Mouse (Mus musculus) induced T-regulatory cell, adult 2 months (primary cell): ENCODE results near the gene Ifna2.

Source experiments
- DNase-seq: peaks from one replicate; pipeline ENCODE4 v3.0.0-alpha.2; 2012; ENCODE audit warnings: low read depth

Gene Ifna2

GRCm38 (mm10) chr4:88683812-88684211 lies at the start of gene Ifna2:
Ifna2 (minus strand) TSS chr4:88683912.
- DNase-seq, result no peak

GRCm38 (mm10) chr4:88727324-88727723 lies 43.6 kb upstream of the Ifna2 start:
- DNase-seq, result peak; percentile 74

- DNase-seq, result no peak
Observed at GRCm38 (mm10) chr4:88726727-88727126, 43.0 kb upstream of the Ifna2 start.

GRCm38 (mm10) chr4:88723497-88724090 lies 39.9 kb upstream of the Ifna2 start:
- no peak for DNase-seq

- DNase-seq, result peak; percentile 90
Observed at GRCm38 (mm10) chr4:88721791-88722721, 38.3 kb upstream of the Ifna2 start, which contains the start of the genes Gm26566 and Klhl9. Gm26566 (plus strand) TSS chr4:88721805. Klhl9 (minus strand) TSS chr4:88722465.

GRCm38 (mm10) chr4:88718715-88719114 lies 35.0 kb upstream of the Ifna2 start:
- DNase-seq, result no peak

- DNase-seq, result no peak
Observed at GRCm38 (mm10) chr4:88715059-88715458, 31.3 kb upstream of the Ifna2 start.

- DNase-seq, result no peak
Observed at GRCm38 (mm10) chr4:88714281-88714680, 30.6 kb upstream of the Ifna2 start.

GRCm38 (mm10) chr4:88707128-88707826 lies 23.6 kb upstream of the Ifna2 start:
- no peak for DNase-seq

GRCm38 (mm10) chr4:88705924-88706323 lies 22.2 kb upstream of the Ifna2 start:
- no peak for DNase-seq

- no peak for DNase-seq
Observed at GRCm38 (mm10) chr4:88699301-88699700, 15.6 kb upstream of the Ifna2 start.

GRCm38 (mm10) chr4:88698781-88699180 lies 15.1 kb upstream of the Ifna2 start:
- DNase-seq, result no peak

GRCm38 (mm10) chr4:88697753-88698152 lies 14.0 kb upstream of the Ifna2 start:
- no peak for DNase-seq

- DNase-seq, result no peak
Observed at GRCm38 (mm10) chr4:88697108-88697507, 13.4 kb upstream of the Ifna2 start.

- DNase-seq, result peak; percentile 87
Observed at GRCm38 (mm10) chr4:88696237-88696884, 12.6 kb upstream of the Ifna2 start.

GRCm38 (mm10) chr4:88693392-88693791 lies 9.7 kb upstream of the Ifna2 start:
- DNase-seq, result peak; percentile 64

- peak; percentile 75 for DNase-seq
Observed at GRCm38 (mm10) chr4:88692537-88692936, 8.8 kb upstream of the Ifna2 start.

- DNase-seq, result no peak
Observed at GRCm38 (mm10) chr4:88691259-88691658, 7.5 kb upstream of the Ifna2 start, which contains the start of gene Ifnab. Ifnab (minus strand) TSS chr4:88691359.

GRCm38 (mm10) chr4:88681353-88681752 lies 2.4 kb downstream of the Ifna2 start:
- no peak for DNase-seq

- peak; percentile 72 for DNase-seq
Observed at GRCm38 (mm10) chr4:88680362-88680761, 3.4 kb downstream of the Ifna2 start.

GRCm38 (mm10) chr4:88676824-88677223 lies 6.9 kb downstream of the Ifna2 start, which contains the start of gene Ifna16:
Ifna16 (minus strand) TSS chr4:88676924.
- no peak for DNase-seq

- DNase-seq, result no peak
Observed at GRCm38 (mm10) chr4:88655461-88655860, 28.3 kb downstream of the Ifna2 start.
